Mouse (Mus musculus): Measurements from ENCODE around the gene Slc5a5. TPM values are rescaled to one million over a fixed set of nuclear protein-coding genes. Genes with fewer than 3 reads are reported as not detected.
A peak's percentile ranks its signal among the peaks of the same experiment; 100 is the strongest.

The Slc5a5 gene
- total RNA-seq (2021) = under 1 TPM in 1 of 2 experiments, not detected in 1; 0.09 TPM
- long read RNA-seq, experiment 1 = 0 reads
- long read RNA-seq, experiment 2 = 0 reads

DNA sequence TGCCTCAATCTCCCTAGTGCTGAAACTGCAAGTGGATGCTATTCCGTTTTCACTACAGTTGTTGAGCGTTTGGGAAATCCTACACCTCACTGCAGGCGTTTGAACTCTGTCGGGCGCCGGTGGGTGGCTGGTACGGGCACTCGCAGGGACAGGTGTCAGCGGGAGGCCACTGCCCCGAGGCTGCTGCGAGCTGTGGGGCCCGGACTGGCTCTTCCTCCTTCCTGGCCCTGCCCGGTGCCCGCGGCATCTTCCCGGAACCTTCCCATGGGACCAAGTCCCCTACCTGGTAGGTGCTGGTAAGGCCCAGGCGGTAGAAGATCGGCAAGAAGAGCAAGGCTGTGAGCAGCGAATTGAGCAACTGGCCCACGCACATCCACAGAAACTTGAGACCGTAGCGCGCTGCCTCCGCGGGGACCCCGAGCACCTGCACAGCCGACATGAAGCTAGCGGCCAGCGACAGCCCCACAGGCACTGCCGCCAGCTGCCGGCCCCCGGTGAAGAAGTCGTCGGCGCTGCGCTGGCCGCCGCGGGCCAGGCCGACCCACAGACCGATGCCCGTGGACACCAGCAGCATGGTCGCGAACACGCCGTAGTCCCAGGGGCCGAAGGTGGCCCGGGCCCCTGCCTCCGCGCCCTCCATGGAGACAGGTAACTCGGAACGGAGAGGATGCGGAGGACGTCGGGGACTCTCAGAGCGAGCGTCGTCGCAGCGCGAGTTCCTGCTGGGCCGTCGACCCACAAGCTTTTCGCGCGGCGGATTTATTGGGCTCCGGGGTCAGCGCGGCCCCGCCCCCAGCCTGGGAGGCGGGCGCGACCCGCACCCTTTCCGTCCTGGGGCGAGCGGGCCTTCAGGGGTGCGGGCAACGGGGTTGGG, at the start of gene Slc5a5:
Gene Slc5a5 (minus strand): TSS at position 736 of the 874 bp plus-strand sequence.
- DNase-seq = no peak

DNA sequence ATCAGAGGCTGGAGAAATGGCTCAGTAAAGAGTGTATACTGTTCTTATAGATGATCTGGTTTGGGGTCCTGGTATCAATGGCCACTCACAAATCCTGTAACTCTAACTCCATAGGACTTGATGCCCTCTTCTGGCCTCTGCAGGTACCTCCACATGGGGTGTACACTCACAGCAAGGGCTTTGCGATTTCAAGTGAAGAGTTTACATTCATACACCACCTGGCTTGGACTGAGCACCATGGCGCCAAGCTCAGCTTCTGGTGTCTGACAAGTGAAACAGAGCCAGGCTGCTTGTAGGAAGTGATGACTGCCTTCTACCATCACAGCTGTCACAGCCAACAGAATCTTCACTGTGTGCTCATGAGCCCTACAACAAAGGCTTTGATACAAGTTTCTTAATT, 48.9 kb upstream of the Slc5a5 start:
- DNase-seq = peak; percentile 2

DNA sequence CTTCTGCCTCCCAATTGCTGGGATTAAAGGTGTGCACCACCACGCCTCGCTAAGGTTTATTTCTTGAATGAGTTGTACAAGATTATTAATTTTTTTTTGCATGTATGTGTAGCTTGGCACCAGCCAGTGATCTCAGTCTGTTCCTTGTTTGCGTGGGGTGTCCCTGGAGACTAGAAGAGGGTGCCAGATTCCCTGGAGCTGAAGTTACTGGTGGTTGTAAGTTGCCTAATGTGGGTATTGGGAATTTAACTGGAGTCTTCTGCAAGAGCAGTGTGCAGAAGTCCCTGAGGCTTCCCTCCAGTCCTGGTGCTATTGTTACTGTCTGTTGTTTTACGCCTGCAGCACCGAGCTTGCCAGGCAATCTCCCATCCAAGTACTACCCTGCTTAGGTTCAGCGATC, 44.6 kb upstream of the Slc5a5 start:
- DNase-seq = peak; percentile 1

DNA sequence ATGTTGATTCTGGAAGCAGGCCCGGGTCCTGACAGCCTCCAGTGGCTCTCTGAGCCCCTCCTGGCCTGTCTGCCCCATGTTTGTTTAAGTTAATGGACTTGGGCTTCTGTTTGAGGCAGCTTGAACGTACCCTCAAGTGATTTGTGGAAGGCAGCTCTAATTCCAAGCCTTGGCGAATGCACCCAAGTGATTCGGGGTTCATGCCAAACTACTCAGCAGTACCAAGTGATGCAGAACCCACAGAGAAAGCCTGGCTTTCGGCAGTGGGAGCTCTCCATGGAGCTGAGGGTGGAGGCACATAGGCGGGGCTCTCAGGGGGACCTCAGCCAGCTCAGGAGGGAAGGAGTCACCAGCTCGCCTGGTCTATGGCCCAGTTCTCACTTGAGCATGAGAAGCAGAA, 42.2 kb upstream of the Slc5a5 start:
- no peak for DNase-seq

DNA sequence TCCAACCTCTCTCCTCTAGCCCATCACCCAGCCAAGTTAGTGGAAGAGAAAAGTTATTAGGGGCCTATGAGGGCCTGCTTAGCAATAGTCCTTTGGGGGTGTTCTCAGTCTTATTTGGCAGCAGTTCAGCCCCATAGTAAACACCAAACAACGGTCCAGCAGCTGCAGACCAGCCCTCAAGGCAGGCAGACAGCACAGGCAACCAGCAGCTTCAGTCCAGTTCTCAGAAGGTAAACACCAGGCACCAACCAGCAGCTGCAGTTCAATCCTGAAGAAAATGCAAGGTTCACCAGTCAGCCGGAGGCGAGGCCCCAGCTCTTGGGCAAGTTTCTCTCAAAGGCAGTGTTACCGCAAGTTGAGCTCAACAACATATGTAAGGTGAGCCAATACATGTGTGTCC, 40.5 kb upstream of the Slc5a5 start:
- DNase-seq = no peak

DNA sequence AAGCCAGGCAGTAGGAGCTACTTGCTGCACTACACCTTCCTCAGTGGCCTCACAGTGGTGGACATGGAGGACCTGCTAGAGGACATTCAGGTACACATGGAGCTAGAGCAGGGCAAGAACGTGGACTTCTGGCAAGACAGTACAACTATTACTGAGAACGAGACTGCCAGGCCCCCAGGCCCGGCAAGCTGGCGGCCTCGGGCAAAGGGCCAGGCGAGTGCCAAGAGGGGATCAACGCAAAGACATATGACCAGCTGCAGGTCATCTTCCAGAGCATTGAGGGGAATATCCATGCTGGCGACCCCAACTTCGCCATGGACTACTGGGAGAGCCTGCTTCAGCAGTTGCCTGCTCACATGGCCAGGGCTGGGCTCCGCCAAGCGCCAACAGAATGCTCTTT, 39.2 kb upstream of the Slc5a5 start:
- peak; percentile 17 for DNase-seq

DNA sequence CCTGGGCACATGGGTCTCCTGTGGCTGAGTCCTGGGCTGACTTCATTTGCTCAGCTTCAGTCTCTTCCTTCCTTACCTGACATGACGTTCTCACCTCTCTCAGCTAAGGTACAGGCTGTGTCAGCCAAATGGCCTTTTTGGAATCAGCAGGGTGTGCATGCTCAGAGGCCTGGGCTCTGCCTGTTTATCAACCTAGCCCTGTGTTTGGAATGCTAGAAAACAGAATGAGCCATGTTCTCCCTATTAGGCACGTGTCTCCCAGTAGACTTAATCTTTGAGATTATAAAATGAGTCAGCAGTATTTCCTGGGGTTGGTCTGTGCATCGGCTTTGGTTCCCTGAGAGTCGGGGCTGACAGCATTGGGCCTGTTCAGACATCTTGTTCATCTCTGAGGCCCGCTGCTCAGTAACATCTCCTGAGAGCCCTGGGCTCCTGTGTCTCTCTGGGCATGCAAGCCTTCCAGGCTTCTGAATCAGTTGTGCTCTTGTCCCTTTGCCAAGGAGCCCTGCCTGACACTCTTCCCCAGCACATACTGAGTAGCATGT, 36.3 kb upstream of the Slc5a5 start:
- DNase-seq = no peak

DNA sequence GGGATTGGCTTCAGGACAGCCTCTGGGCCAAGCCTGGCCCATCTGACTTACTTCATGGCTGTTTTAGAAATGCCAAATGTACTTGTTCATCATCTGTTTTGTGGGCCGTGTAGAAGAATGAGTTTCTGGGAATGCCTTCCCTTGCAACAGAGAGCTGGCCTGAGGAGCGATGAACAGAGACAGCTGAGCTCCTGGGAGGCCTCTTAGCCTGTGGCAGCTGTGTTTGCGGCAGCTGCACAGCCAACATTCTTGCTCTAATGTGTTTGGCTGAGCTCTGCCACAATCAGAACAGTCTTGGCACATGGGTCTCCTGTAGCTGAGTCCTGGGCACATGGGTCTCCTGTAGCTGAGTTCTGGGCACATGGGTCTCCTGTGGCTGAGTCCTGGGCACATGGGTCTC, 35.5 kb upstream of the Slc5a5 start:
- no peak for DNase-seq

DNA sequence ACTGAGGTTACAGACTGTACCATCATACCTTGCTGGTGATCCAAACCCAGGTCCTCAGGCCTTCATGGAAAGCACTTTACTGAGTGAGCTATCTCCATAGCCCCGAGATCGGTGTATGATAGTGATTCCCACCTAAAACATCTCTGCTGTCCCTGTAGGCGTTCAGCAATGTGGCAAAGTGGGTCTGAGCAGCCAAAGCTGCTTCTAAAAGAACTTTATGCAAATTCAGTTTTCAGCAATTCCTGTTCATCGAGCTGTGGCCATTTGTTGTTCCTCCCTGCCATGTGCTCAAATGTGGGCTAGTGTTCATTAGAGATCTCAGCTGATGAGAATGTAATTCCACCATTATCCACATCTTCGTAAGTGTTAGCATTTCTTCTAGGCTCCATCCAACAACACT, 33.8 kb upstream of the Slc5a5 start:
- no peak for DNase-seq

DNA sequence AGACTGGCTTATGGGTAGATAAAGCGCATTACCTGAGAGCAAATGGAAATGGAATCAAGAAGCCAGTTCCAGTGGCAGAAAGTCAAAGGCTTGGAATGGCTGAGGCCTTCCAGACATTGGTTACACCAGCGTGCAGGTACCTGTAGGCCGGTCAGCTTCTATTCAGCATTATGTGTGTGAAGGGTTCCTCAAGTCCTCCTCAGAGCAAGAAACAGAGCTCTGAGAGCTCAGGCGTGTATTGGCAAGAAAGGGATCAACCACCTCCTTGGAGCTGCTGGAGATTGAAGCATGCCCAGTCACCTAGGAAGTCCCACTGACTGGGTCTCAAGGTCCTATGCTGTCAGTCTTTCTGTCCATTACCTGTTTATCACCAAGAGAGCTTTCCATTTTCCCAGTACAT, 33.2 kb upstream of the Slc5a5 start:
- DNase-seq = no peak

DNA sequence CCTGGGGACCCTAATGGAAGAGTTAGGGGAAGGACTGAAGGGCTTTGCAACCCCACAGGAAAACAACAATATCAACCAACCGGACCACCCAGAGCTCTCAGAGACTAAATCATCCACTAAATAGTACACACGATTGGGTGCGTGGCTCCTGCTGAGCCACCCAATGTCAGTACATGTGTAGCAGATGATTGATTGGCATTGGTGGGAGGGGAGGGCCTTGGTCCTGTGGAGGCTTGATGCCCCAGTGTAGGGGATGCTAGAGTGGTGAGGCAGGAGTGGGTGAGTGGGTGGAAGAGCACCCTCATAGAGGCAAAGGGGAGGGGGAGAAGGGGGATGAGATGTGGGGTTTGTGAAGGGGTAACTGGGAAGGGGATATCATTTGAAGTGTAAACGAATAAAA, 31.6 kb upstream of the Slc5a5 start:
- no peak for DNase-seq

DNA sequence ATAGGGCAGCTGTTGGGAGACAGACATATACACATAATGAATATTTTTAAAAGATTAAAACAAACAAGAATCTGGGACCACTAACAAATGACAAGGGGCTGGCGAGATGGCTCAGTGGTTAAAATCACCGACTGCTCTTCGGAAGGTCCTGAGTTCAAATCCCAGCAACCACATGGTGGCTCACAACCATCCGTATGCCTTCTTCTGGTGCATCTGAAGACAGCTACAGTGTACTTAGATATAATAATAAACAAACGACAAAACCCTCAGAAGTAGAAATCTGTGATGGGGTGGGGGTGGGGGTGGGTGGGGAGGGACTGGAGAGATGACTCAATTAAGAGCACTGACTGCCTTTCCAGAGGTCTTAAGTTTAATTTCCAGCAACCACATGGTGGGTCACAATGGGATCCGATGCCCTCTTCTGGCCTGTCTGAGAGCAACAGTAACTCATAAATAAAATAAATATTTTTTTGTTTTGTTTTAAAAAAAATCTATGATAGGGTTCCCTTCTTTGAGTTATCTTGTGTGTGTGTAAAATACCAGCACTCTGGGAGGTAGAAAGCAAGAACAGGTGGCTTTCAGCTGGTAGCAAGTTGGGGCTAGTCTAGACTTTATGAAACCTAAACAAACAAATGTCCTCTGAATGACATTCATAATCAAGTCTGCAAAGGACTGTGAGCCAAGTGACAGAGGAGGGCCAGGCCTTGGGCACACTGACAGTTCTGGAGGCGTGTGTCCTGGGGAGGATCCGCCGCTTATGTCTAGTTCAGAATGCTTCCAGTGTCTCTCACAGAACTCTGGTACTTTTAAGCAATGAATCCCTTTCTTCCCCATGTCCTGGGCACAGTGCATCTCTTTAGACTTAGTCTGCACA, 27.7 kb upstream of the Slc5a5 start:
- no peak for DNase-seq

DNA sequence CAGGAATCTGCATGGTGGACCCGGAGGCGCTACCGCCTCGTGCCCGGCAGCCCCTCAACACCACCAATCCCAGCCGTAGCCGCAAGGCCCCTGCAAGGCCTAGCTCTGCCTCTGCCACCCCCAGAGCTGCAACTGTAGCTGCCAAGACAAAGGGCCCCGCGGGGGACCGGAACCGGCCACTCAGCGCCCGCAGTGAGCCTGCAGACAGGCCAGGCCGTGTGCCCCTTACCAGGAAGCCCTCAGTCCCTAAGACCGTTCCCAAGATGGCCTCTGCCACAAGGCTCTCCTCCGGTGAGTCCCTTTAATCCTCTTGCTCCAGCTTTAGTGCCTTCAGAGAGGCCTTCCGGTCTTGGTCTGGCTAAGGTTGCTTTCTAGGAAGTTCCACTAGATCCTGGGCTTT, 22.1 kb upstream of the Slc5a5 start:
- DNase-seq = no peak

DNA sequence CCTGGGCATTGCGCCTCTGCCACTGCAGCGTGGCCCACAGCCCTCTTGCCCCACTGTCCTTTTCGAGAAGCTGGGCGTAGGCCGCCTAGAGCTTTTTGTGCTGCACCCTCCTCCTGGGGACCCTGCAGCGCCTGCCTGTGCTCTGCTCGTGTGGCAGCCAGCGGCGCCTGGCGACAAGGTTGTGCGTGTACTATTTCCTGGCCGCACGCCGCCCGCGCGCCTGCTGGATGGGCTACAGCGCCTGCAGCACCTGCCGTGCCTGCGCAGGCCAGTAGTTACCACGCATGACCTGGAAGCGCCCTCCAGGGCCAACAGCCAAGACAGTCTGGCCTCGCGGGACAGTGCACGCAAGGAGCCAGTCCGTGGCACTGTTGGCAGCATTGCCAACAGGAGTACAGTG, 21.0 kb upstream of the Slc5a5 start:
- no peak for DNase-seq

DNA sequence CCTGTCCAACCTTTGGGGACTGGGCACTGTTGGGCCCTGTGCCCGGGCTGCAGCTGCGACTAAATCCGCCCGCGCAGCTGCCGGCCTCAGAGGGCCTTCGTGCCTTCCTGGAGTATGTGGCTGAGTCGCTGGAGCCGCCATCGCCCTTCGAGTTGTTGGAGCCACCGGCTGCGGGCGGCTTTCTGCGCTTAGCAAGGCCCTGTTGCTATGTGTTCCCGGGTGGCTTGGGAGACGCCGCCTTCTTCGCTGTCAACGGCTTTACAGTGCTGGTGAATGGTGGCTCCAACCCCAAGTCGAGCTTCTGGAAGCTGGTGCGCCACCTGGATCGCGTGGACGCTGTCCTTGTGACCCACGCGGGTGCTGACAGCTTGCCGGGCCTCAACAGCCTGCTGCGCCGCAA, 20.4 kb upstream of the Slc5a5 start:
- DNase-seq = peak; percentile 46

DNA sequence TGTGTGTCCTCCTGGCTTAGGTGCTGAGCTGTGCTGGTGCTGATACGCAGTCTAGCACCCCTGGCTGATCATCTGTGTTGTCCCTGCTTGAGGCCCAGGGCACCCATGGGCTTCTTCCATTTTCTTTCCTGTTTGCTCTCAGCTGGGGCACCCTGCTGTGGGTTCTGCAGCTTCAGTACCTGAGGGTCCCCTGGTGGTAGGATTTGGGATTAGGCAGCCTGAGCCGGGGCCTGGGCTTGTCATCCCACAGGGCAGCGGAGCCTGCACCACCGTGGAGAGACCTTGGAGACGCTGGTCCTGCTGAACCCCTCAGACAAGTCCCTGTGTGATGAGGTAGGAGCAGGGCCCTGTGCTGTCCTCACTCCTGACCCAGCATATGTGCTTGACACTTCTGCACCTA, 19.0 kb upstream of the Slc5a5 start:
- no peak for DNase-seq

DNA sequence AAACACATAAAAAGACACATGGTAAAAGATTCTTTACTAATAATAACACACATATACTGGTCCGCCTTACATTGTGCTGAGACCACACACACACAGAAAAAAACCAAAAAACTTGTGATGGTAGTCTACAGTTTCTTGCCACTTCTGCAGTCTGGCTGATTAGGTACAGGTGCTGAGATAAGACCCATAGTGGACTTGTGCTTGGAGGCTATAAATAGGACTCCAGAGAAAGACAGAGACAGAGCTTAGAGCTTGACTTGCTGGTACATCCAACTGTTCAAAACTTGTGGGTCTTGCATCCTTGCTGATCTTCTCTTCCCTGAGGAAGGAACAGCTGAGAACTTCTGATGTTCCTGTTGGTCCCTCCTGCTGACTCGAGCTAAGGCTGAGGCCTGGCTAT, 15.0 kb upstream of the Slc5a5 start:
- DNase-seq = no peak

DNA sequence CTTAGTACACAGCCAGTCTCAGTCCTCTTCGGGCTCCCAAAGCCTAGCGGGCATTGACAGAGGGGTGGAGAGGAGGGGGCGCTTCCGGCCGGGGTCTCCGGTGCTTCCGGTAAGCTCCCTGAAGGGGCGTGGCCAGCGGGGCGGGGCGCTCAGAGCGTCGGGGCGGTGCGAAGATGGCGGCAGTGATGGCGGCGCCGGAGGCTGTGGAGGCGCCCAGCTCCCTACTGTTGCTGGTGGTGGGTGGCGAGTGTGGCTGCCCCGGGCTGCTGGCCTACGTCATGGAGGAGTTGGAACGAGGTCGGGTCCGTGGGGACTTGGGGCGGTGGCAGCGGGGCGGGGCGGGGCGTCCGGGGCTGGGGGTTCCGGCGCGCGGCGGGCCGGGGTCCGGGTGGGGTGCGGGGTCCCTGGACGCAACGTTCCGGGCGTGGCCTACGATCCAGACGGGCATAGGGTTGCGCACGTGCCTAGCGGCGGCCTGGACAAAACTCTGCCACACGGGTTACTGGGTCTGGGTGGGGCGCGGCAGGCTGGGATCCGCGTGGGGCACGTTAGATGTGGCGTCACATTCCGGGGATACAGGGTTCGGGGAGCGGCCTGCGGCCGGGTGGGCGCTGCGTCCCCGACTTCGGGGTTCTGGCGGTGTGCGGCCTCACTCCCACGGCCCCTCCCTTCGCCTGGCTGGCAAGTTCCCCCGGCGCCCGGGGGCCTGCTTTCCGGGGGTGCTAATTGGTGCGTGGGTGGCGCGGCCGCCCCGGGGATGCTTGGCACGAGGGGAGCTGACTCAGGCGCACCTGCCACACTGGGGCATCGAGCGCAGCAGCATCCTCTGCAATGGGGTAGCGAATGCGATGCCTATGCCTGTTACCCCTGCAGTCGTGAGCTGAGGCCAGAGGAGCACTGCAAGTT, 13.5 kb upstream of the Slc5a5 start, which contains the start of gene Map1s:
Gene Map1s (plus strand): TSS at position 102 of the 906 bp plus-strand sequence.
- peak; percentile 77 for DNase-seq

DNA sequence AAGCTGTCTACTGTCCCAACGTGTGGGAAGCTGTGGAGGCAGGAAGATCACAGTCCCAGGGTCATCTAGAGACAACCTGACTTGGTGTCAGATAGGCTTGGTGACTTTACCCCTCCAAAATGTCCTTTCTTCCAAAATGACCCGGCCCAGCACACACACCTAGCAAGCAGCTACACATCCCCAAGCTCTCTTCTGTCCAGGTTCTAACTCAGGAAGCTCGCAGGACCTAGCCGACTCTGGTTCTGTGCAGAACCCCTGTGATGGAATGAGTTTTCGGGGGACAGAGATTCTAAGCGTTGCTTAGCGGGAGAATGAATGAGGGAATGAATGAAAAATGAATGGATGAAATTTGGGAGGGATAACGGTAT, 12.9 kb upstream of the Slc5a5 start:
- no peak for DNase-seq

DNA sequence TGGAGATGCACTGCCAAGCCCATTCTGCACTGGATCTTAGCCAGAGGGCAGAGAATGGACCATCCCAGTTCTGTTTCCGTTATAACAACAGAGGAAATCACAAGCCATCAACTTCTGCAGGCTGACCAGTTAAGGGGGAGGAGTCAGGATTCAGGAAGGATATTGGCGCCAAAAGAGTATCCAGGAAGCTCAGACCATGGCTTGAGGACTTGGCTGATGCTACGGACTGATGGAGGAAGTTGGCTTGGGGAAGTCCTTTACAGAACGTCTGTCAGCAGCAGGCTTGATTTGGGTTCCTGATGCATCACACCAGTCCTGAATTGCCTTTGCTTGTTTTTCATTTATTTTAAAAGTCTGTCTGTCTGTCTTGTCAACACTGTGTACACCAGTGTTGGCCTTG, 12.0 kb upstream of the Slc5a5 start:
- DNase-seq = no peak

DNA sequence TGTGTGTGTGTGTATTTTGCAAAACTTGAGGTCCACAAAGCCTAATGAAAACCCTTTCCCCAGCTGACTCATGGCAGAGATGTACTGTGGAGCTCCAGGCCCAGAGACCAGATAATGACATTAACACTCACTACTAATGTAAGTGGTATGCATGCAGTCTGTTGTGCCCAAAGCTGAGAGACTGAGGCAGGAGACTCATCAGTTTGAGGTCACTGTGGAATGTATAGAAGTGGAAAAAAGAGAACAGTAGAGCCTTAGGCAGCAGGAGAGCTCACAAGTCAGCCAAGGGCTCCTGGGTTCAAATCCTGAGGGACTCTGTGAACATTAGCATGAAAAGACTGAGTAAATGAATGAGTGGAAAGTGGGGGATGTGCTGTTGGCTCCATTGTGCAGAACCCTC, 11.0 kb upstream of the Slc5a5 start:
- DNase-seq = no peak

DNA sequence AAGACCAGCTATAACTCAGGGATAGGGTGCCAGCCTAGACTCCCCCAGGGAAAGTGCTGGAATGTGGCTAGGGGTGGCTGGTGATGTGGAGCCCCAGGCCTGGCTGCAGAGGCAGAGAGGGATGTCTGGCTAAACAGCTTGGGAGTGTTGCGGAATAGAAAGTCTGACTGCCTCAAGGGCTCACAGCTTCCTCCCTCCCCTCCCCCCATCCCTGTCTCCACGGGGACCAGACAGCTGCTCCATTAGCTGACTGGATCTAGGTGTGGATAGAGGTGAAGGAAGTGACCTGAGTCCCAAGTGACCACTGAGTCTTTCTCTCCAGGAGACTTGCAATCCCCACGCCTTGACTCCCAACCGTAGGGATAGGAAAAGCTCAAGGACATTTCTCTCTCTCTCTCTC, 10.6 kb upstream of the Slc5a5 start:
- no peak for DNase-seq

All from gastrocnemius, postnatal 10 days (tissue).